Mouse (Mus musculus): ENCODE measurements around the gene Unc119b. TPM values are rescaled to one million over a fixed set of nuclear protein-coding genes. Genes with fewer than 3 reads are reported as not detected.

Gene Unc119b
- 10 to 100 TPM; 55.6 to 59.5 TPM for polyA plus RNA-seq (2017; shearing (Covaris generic))

GRCm38 (mm10) chr5:115134234-115135165, at the start of gene Unc119b:
Gene Unc119b, minus strand, starts transcription at chr5:115134975.

DNA sequence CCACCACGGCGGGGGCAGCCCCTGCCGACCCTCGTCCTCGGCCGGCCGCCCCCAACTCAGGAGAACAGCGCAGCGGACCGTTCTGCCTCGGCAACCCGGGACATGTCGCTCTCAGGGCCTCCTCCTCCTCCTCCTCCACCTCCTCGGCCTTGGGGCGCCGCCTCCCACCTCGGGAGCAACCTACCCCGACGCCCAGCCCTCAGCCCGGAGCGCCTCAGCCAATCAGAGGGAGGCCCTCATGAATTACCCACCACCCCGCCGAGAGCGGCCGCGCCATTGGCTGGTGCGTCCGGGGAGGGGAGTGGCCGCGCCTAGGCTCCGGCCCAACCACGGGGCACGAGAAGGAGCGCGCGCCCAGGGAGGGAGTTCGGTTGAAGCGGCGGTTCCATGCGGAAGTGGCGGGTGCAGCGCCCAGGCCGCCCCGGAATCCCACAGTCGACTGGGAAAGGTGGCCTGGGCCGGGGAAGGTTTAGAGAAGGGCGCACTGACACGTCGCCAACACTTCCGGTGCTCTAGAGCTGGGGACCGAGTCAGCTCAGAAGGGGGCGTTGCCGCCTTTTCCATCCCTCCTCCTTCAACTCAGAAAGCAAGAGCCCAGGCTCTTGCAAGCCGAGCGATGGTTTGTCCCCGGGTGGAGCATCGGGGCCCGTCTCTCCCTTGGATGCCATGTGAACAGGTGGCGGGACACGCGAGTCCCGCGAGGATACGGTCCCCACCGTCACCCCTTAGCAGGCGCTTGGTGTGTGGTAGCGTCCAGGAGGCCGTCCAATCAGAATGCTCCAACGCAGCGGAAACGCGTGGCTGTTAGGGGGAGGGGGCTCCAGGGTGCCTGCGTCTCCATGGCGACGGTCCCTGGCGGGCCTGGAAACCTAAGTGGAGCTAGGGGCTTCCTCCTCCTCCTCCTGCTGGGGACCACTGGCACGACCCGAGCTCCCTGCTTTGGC, 23.5 kb upstream of the Unc119b start, which contains the start of gene Mlec:
Gene Mlec, minus strand, starts transcription at position 140 of the 944 bp plus-strand sequence.

GRCm38 (mm10) chr5:115118961-115119570, 15.7 kb downstream of the Unc119b start, which contains the start of gene Acads:
Gene Acads, minus strand, starts transcription at chr5:115119346.

DNA sequence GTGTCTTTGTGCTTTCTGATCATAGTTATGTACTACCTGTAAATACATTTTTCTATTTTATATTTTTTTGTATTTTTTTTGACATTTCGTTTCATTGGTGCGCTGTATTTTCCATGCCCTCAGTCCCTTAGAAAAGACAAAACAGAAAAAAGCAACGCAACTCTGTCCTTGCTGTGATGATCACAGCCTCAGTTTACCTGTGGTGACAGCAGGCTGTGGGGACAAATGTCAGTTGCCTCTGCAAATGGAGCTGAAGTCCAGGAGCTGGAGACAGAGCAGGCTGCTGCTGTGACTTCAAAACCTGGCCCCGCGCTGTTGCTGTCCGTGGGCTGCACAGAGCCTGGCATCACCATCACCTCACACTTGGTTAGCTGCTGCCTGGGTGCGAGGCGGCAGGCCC, 36.6 kb downstream of the Unc119b start, which contains the start of gene Gm10401:
Gene Gm10401, minus strand, starts transcription at position 101 of the 400 bp plus-strand sequence.

Other genes starting within 250 kb of the Unc119b start
- 10 to 100 TPM; 11.3 to 19.1 TPM for gene Oasl2, start 238.0 kb downstream of the Unc119b start, polyA plus RNA-seq (2017; shearing (Covaris generic))
- gene Oasl1, start 211.7 kb downstream of the Unc119b start, polyA plus RNA-seq (2017; shearing (Covaris generic)), result 1 to 10 TPM; 4.0 to 7.8 TPM
- 10 to 100 TPM; 44.4 to 51.4 TPM for gene 2210016L21Rik, start 192.8 kb downstream of the Unc119b start, polyA plus RNA-seq (2017; shearing (Covaris generic))
- under 1 TPM in 1 of 2 experiments, not detected in 1; 0.11 TPM for gene Hnf1a, start 163.9 kb downstream of the Unc119b start, polyA plus RNA-seq (2017; shearing (Covaris generic))
- gene Sppl3, start 123.8 kb downstream of the Unc119b start, polyA plus RNA-seq (2017; shearing (Covaris generic)), result 10 to 100 TPM; 59.1 to 69.8 TPM
- 1 to 10 TPM in 1 of 2 experiments, not detected in 1; 4.3 TPM for gene Gm10401, start 36.7 kb downstream of the Unc119b start, polyA plus RNA-seq (2017; shearing (Covaris generic))
- 10 to 100 TPM; 29.1 to 35.3 TPM for gene Acads, start 15.6 kb downstream of the Unc119b start, polyA plus RNA-seq (2017; shearing (Covaris generic))
- gene Mlec, start 23.2 kb upstream of the Unc119b start, polyA plus RNA-seq (2017; shearing (Covaris generic)), result 10 to 100 TPM; 79.0 to 95.9 TPM
- not detected for gene Cabp1, start 59.4 kb upstream of the Unc119b start, polyA plus RNA-seq (2017; shearing (Covaris generic))
- 100 to 1,000 TPM; 180 to 186 TPM for gene Pop5, start 100.9 kb upstream of the Unc119b start, polyA plus RNA-seq (2017; shearing (Covaris generic))
- 100 to 1,000 TPM; 122 to 124 TPM for gene Rnf10, start 137.9 kb upstream of the Unc119b start, polyA plus RNA-seq (2017; shearing (Covaris generic))
- 10 to 100 TPM; 41.6 to 49.5 TPM for gene Coq5, start 144.7 kb upstream of the Unc119b start, polyA plus RNA-seq (2017; shearing (Covaris generic))
- gene Dynll1, start 166.0 kb upstream of the Unc119b start, polyA plus RNA-seq (2017; shearing (Covaris generic)), result 100 to 1,000 TPM; 508 to 740 TPM
- 100 to 1,000 TPM; 121 to 126 TPM for gene Srsf9, start 192.2 kb upstream of the Unc119b start, polyA plus RNA-seq (2017; shearing (Covaris generic))
- gene Gatc, start 206.2 kb upstream of the Unc119b start, polyA plus RNA-seq (2017; shearing (Covaris generic)), result 10 to 100 TPM; 23.4 to 25.1 TPM
- 10 to 100 TPM; 47.3 to 52.3 TPM for gene Triap1, start 206.2 kb upstream of the Unc119b start, polyA plus RNA-seq (2017; shearing (Covaris generic))
- gene Cox6a1, start 214.0 kb upstream of the Unc119b start, polyA plus RNA-seq (2017; shearing (Covaris generic)), result 100 to 1,000 TPM; 460 to 511 TPM

Data from inflammation-experienced regulatory T-cells (primary cell).